Mouse (Mus musculus) heart, embryonic 15.5 days (tissue): ENCODE data around the gene Kcnj12. TPM values are rescaled to one million over a fixed set of nuclear protein-coding genes. Genes with fewer than 3 reads are reported as not detected.
A peak's percentile ranks its signal among the peaks of the same experiment; 100 is the strongest.

Experiments used
- ATAC-seq: fragments of 200-750 bp; cut with Nextera tagmentation; replicated peaks from 2 replicates; pipeline ENCODE4 v1.8.0; 2017; ENCODE audit warnings: low read depth, moderate TSS enrichment; ENCODE audit not compliant: insufficient number of reproducible peaks, insufficient read depth, low FRiP score
- H3K27ac ChIP-seq: fragments of 300-500 bp; sonication (generic); 2 replicates; pipeline ENCODE4 v1.5.1; 2015; ENCODE audit warnings: mild to moderate bottlenecking, inconsistent platforms
- H3K27me3 ChIP-seq: fragments of 300-500 bp; sonication (generic); 2 replicates; pipeline ENCODE4 v1.6.1; 2015; ENCODE audit warnings: inconsistent platforms
- H3K36me3 ChIP-seq: fragments of 300-500 bp; sonication (generic); 2 replicates; pipeline ENCODE4 v1.6.1; 2015; ENCODE audit warnings: mild to moderate bottlenecking, inconsistent platforms
- H3K4me1 ChIP-seq: fragments of 300-500 bp; sonication (generic); replicated peaks from 2 replicates; pipeline ENCODE4 v1.6.1; 2015; ENCODE audit warnings: inconsistent platforms
- H3K4me2 ChIP-seq: fragments of 300-500 bp; sonication (generic); 2 replicates; pipeline ENCODE4 v1.6.1; 2015; ENCODE audit warnings: inconsistent platforms, mild to moderate bottlenecking, moderate library complexity
- H3K4me3 ChIP-seq: fragments of 300-500 bp; sonication (generic); 2 replicates; pipeline ENCODE4 v1.5.1; 2015; ENCODE audit warnings: mild to moderate bottlenecking, inconsistent platforms
- H3K9ac ChIP-seq: fragments of 300-500 bp; sonication (generic); 2 replicates; pipeline ENCODE4 v1.6.1; 2015; ENCODE audit warnings: mild to moderate bottlenecking, inconsistent platforms
- H3K9me3 ChIP-seq: fragments of 300-500 bp; sonication (generic); replicated peaks from 2 replicates; pipeline ENCODE4 v1.6.1; 2016; ENCODE audit warnings: inconsistent platforms
- WGBS: fragments of 180-500 bp; shearing (Covaris S2); methylation state at CpG from one replicate; pipeline ENCODE4 v1.1.7; 2015; ENCODE audit warnings: mixed read lengths; 5-methylcytosine and 5-hydroxymethylcytosine counted together
- polyA plus RNA-seq: library from polyadenylated mRNA; unstranded; fragments of >200 nt; fragmentation: Nextera tagmentation; extraction: Ambion mirVana; gene quantifications from 2 replicates; pipeline ENCODE4 v1.2.1, GENCODE M21; 2015

The Kcnj12 gene
- 5.5 TPM in 2 replicates for polyA plus RNA-seq

GRCm38 (mm10) chr11:61022550-61023391 lies at the start of gene Kcnj12:
TSS of gene Kcnj12 (plus strand) at chr11:61022564.
- Histone ChIP-seq H3K27me3 (peaks cover 60% of the 10 kb centered on the region), H3K36me3 (no peaks in the 10 kb centered on the region), H3K4me1 (peaks cover 60% of the 10 kb centered on the region), H3K4me3 (peak within 1 kb of the TSS; percentile 72), H3K9me3 (no peaks in the 10 kb centered on the region), H3K27ac (peak within 1 kb of the TSS; percentile 71), H3K4me2 (peak within 1 kb of the TSS; percentile 91), H3K9ac (peak within 1 kb of the TSS; percentile 73)
- ATAC-seq: 0 out of 2 replicates have a peak, but pooled peaks have one; percentile 2
- WGBS: 1% methylated on average over 81 of the region's 81 CpGs

- no peak overlapping the region for H3K4me3 ChIP-seq
- no peak overlapping the region for H3K9ac ChIP-seq
- no peak overlapping the region for H3K27ac ChIP-seq
- 71% methylated on average over 11 of the region's 11 CpGs for WGBS
- no peaks in the 10 kb centered on the region for H3K9me3 ChIP-seq
- H3K4me2 ChIP-seq: no peak overlapping the region
- H3K36me3 ChIP-seq: no peaks in the 10 kb centered on the region
- no peak for ATAC-seq
- H3K27me3 ChIP-seq: no peaks in the 10 kb centered on the region
- H3K4me1 ChIP-seq: peaks cover 12% of the 10 kb centered on the region
These were observed 47.3 kb upstream of the Kcnj12 start for GRCm38 (mm10) chr11:60975097-60975496.

GRCm38 (mm10) chr11:60976234-60976633 lies 46.1 kb upstream of the Kcnj12 start:
- 83% methylated on average over 2 of the region's 2 CpGs for WGBS
- H3K27ac ChIP-seq: no peak overlapping the region
- no peak overlapping the region for H3K4me2 ChIP-seq
- peaks cover 13% of the 10 kb centered on the region for H3K4me1 ChIP-seq
- no peaks in the 10 kb centered on the region for H3K36me3 ChIP-seq
- no peak for ATAC-seq
- no peak overlapping the region for H3K4me3 ChIP-seq
- no peaks in the 10 kb centered on the region for H3K27me3 ChIP-seq
- H3K9ac ChIP-seq: no peak overlapping the region
- no peaks in the 10 kb centered on the region for H3K9me3 ChIP-seq

- no peak overlapping the region for H3K4me3 ChIP-seq
- WGBS: 33% methylated on average over 8 of the region's 8 CpGs
- peaks cover 18% of the 10 kb centered on the region for H3K4me1 ChIP-seq
- H3K9ac ChIP-seq: no peak overlapping the region
- no peaks in the 10 kb centered on the region for H3K36me3 ChIP-seq
- no peaks in the 10 kb centered on the region for H3K27me3 ChIP-seq
- H3K9me3 ChIP-seq: no peaks in the 10 kb centered on the region
- no peak for ATAC-seq
- H3K4me2 ChIP-seq: no peak overlapping the region
- H3K27ac ChIP-seq: peak overlapping the region; percentile 33; the same call in 1 of the 2 replicates
These were observed 45.6 kb upstream of the Kcnj12 start for GRCm38 (mm10) chr11:60976742-60977141.

GRCm38 (mm10) chr11:60977153-60977552 lies 45.2 kb upstream of the Kcnj12 start:
- Histone ChIP-seq H3K4me3 (no peak overlapping the region), H3K27ac (peak overlapping the region; percentile 33; the same call in 1 of the 2 replicates), H3K4me1 (peaks cover 22% of the 10 kb centered on the region), H3K4me2 (no peak overlapping the region), H3K36me3 (no peaks in the 10 kb centered on the region), H3K9ac (no peak overlapping the region), H3K27me3 (no peaks in the 10 kb centered on the region), H3K9me3 (no peaks in the 10 kb centered on the region)
- no peak for ATAC-seq
- WGBS: 46% methylated on average over 3 of the region's 3 CpGs

GRCm38 (mm10) chr11:60978658-60979057 lies 43.7 kb upstream of the Kcnj12 start:
- no peak overlapping the region for H3K27ac ChIP-seq
- H3K4me3 ChIP-seq: no peak overlapping the region
- no peak overlapping the region for H3K9ac ChIP-seq
- H3K4me1 ChIP-seq: peaks cover 25% of the 10 kb centered on the region
- WGBS: 69% methylated on average over 2 of the region's 2 CpGs
- no peak for ATAC-seq
- H3K4me2 ChIP-seq: no peak overlapping the region
- no peaks in the 10 kb centered on the region for H3K9me3 ChIP-seq
- no peaks in the 10 kb centered on the region for H3K27me3 ChIP-seq
- no peaks in the 10 kb centered on the region for H3K36me3 ChIP-seq

- Histone ChIP-seq H3K36me3 (no peaks in the 10 kb centered on the region), H3K4me3 (no peak overlapping the region), H3K27ac (no peak overlapping the region), H3K9ac (no peak overlapping the region), H3K27me3 (no peaks in the 10 kb centered on the region), H3K4me2 (no peak overlapping the region), H3K4me1 (peaks cover 26% of the 10 kb centered on the region), H3K9me3 (no peaks in the 10 kb centered on the region)
- ATAC-seq: no peak
- WGBS: 75% methylated on average over 5 of the region's 5 CpGs
These were observed 42.6 kb upstream of the Kcnj12 start for GRCm38 (mm10) chr11:60979788-60980187.

GRCm38 (mm10) chr11:60981693-60982486 lies 40.5 kb upstream of the Kcnj12 start:
- no peaks in the 10 kb centered on the region for H3K9me3 ChIP-seq
- no peak overlapping the region for H3K9ac ChIP-seq
- ATAC-seq: no peak
- no peak overlapping the region for H3K4me3 ChIP-seq
- H3K36me3 ChIP-seq: no peaks in the 10 kb centered on the region
- peak overlapping the region; percentile 9; the same call in 1 of the 2 replicates for H3K27ac ChIP-seq
- no peaks in the 10 kb centered on the region for H3K27me3 ChIP-seq
- H3K4me2 ChIP-seq: no peak overlapping the region
- H3K4me1 ChIP-seq: peaks cover 28% of the 10 kb centered on the region
- WGBS: 47% methylated on average over 14 of the region's 14 CpGs

- WGBS: 53% methylated on average over 13 of the region's 13 CpGs
- peak overlapping the region; percentile 82 for H3K27ac ChIP-seq
- H3K9ac ChIP-seq: no peak overlapping the region
- peaks cover 22% of the 10 kb centered on the region for H3K4me1 ChIP-seq
- no peaks in the 10 kb centered on the region for H3K36me3 ChIP-seq
- ATAC-seq: peak; percentile 75
- H3K9me3 ChIP-seq: no peaks in the 10 kb centered on the region
- peak overlapping the region; percentile 37 for H3K4me2 ChIP-seq
- H3K4me3 ChIP-seq: peak overlapping the region; percentile 19; the same call in 1 of the 2 replicates
- H3K27me3 ChIP-seq: no peaks in the 10 kb centered on the region
These were observed 37.3 kb upstream of the Kcnj12 start for GRCm38 (mm10) chr11:60984912-60985558.

- Histone ChIP-seq H3K4me1 (0 out of 2 replicates have a peak, but pooled peaks cover 3% of the 10 kb centered on the region), H3K4me3 (no peak overlapping the region), H3K27ac (no peak overlapping the region), H3K36me3 (no peaks in the 10 kb centered on the region), H3K9ac (no peak overlapping the region), H3K4me2 (no peak overlapping the region), H3K9me3 (0 out of 2 replicates have a peak, but pooled peaks cover 5% of the 10 kb centered on the region), H3K27me3 (no peaks in the 10 kb centered on the region)
- ATAC-seq: no peak
- 75% methylated on average over 3 of the region's 3 CpGs for WGBS
These were observed 31.9 kb upstream of the Kcnj12 start for GRCm38 (mm10) chr11:60990428-60990827.

GRCm38 (mm10) chr11:61002736-61003135 lies 19.6 kb upstream of the Kcnj12 start:
- no peaks in the 10 kb centered on the region for H3K36me3 ChIP-seq
- 77% methylated on average over 8 of the region's 8 CpGs for WGBS

More at GRCm38 (mm10) chr11:61002736-61003135, 19.6 kb upstream of the Kcnj12 start:
- Histone ChIP-seq H3K4me1 (peaks cover 7% of the 10 kb centered on the region), H3K27me3 (no peaks in the 10 kb centered on the region), H3K9ac (no peak overlapping the region), H3K27ac (no peak overlapping the region), H3K4me3 (no peak overlapping the region), H3K9me3 (no peaks in the 10 kb centered on the region), H3K4me2 (no peak overlapping the region)
- no peak for ATAC-seq
